Mouse (Mus musculus): Measurements from ENCODE around the gene Gstp1. TPM values are rescaled to one million over a fixed set of nuclear protein-coding genes. Genes with fewer than 3 reads are reported as not detected.

Gene Gstp1
- polyA plus RNA-seq, 1 experiment: 187 TPM

- H3K4me1 ChIP-seq (ENCODE audit: control insufficient read depth, insufficient read depth, low read length): peaks cover 2% of the 10 kb centered on the region
- no peak within 1 kb of the TSS for H3K4me3 ChIP-seq (replicated peaks; ENCODE audit: control insufficient read depth, low read depth, low read length)
- no peak within 1 kb of the TSS; the same call in 1 of the 2 replicates for H3K27ac ChIP-seq (ENCODE audit: control insufficient read depth, insufficient read depth, low read depth, low read length, poor library complexity)
- 86% methylated on average over 1 of the region's 1 CpGs for WGBS
- TF ChIP-seq POLR2A (IDR thresholded peaks at IDR 0.05; ENCODE audit: borderline replicate concordance, control insufficient read depth, low read depth, low read length) (no peak), CTCF (IDR thresholded peaks at IDR 0.05; ENCODE audit: control insufficient read depth, insufficient read depth, low read length) (no peak)
Measured at GRCm38 (mm10) chr19:4003112-4003511, 34.7 kb downstream of the Gstp1 start, which contains the start of gene Doc2g. Doc2g (plus strand) TSS chr19:4003313.

GRCm38 (mm10) chr19:4001752-4002151 is 36.0 kb downstream of the Gstp1 start:
- Histone ChIP-seq H3K4me1 (ENCODE audit: control insufficient read depth, insufficient read depth, low read length) (peaks cover 2% of the 10 kb centered on the region), H3K4me3 (replicated peaks; ENCODE audit: control insufficient read depth, low read depth, low read length) (no peak overlapping the region), H3K27ac (ENCODE audit: control insufficient read depth, insufficient read depth, low read depth, low read length, poor library complexity) (no peak overlapping the region)
- TF ChIP-seq POLR2A (IDR thresholded peaks at IDR 0.05; ENCODE audit: borderline replicate concordance, control insufficient read depth, low read depth, low read length) (no peak), CTCF (IDR thresholded peaks at IDR 0.05; ENCODE audit: control insufficient read depth, insufficient read depth, low read length) (no peak)
- 95% methylated on average over 5 of the region's 5 CpGs for WGBS

- peak overlapping the region; percentile 85 for H3K4me3 ChIP-seq (replicated peaks; ENCODE audit: control insufficient read depth, low read depth, low read length)
- WGBS: 29% methylated on average over 17 of the region's 17 CpGs
- peaks cover 2% of the 10 kb centered on the region for H3K4me1 ChIP-seq (ENCODE audit: control insufficient read depth, insufficient read depth, low read length)
- peak overlapping the region; percentile 96 for H3K27ac ChIP-seq (ENCODE audit: control insufficient read depth, insufficient read depth, low read depth, low read length, poor library complexity)
- TF ChIP-seq CTCF (IDR thresholded peaks at IDR 0.05; ENCODE audit: control insufficient read depth, insufficient read depth, low read length): no peak
- TF ChIP-seq POLR2A (IDR thresholded peaks at IDR 0.05; ENCODE audit: borderline replicate concordance, control insufficient read depth, low read depth, low read length): no peak
Measured at GRCm38 (mm10) chr19:4000949-4001525, 36.7 kb downstream of the Gstp1 start.

GRCm38 (mm10) chr19:4000119-4000900 is 37.5 kb downstream of the Gstp1 start, which contains the start of the genes Nudt8 and Gm49405:
Nudt8 (plus strand) TSS chr19:4000580.
Gm49405 (plus strand) TSS chr19:4000626.
- Histone ChIP-seq H3K4me3 (replicated peaks; ENCODE audit: control insufficient read depth, low read depth, low read length) (peak within 1 kb of the TSS; percentile 85), H3K27ac (ENCODE audit: control insufficient read depth, insufficient read depth, low read depth, low read length, poor library complexity) (peak within 1 kb of the TSS; percentile 96), H3K4me1 (ENCODE audit: control insufficient read depth, insufficient read depth, low read length) (peaks cover 2% of the 10 kb centered on the region)
- under 1% methylated on average over 64 of the region's 64 CpGs for WGBS
- peak; percentile 93 for TF ChIP-seq POLR2A (IDR thresholded peaks at IDR 0.05; ENCODE audit: borderline replicate concordance, control insufficient read depth, low read depth, low read length)
- TF ChIP-seq CTCF (IDR thresholded peaks at IDR 0.05; ENCODE audit: control insufficient read depth, insufficient read depth, low read length): peak; percentile 78

GRCm38 (mm10) chr19:3999121-3999730 is 38.6 kb downstream of the Gstp1 start:
- H3K27ac ChIP-seq (ENCODE audit: control insufficient read depth, insufficient read depth, low read depth, low read length, poor library complexity): no peak overlapping the region; the same call in none of the 2 replicates
- peaks cover 2% of the 10 kb centered on the region for H3K4me1 ChIP-seq (ENCODE audit: control insufficient read depth, insufficient read depth, low read length)
- no peak overlapping the region for H3K4me3 ChIP-seq (replicated peaks; ENCODE audit: control insufficient read depth, low read depth, low read length)
- no peak for TF ChIP-seq CTCF (IDR thresholded peaks at IDR 0.05; ENCODE audit: control insufficient read depth, insufficient read depth, low read length)
- TF ChIP-seq POLR2A (IDR thresholded peaks at IDR 0.05; ENCODE audit: borderline replicate concordance, control insufficient read depth, low read depth, low read length): no peak
- 48% methylated on average over 9 of the region's 9 CpGs for WGBS

GRCm38 (mm10) chr19:3998335-3998734 is 39.5 kb downstream of the Gstp1 start:
- TF ChIP-seq CTCF (IDR thresholded peaks at IDR 0.05; ENCODE audit: control insufficient read depth, insufficient read depth, low read length): no peak
- WGBS: 77% methylated on average over 8 of the region's 8 CpGs
- peaks cover 2% of the 10 kb centered on the region for H3K4me1 ChIP-seq (ENCODE audit: control insufficient read depth, insufficient read depth, low read length)
- no peak overlapping the region for H3K4me3 ChIP-seq (replicated peaks; ENCODE audit: control insufficient read depth, low read depth, low read length)
- no peak overlapping the region for H3K27ac ChIP-seq (ENCODE audit: control insufficient read depth, insufficient read depth, low read depth, low read length, poor library complexity)

GRCm38 (mm10) chr19:3997231-3997630 is 40.6 kb downstream of the Gstp1 start:
- WGBS: 86% methylated on average over 8 of the region's 8 CpGs
- H3K27ac ChIP-seq (ENCODE audit: control insufficient read depth, insufficient read depth, low read depth, low read length, poor library complexity): no peak overlapping the region
- TF ChIP-seq POLR2A (IDR thresholded peaks at IDR 0.05; ENCODE audit: borderline replicate concordance, control insufficient read depth, low read depth, low read length): no peak
- no peak for TF ChIP-seq CTCF (IDR thresholded peaks at IDR 0.05; ENCODE audit: control insufficient read depth, insufficient read depth, low read length)
- H3K4me1 ChIP-seq (ENCODE audit: control insufficient read depth, insufficient read depth, low read length): peaks cover 2% of the 10 kb centered on the region
- H3K4me3 ChIP-seq (replicated peaks; ENCODE audit: control insufficient read depth, low read depth, low read length): no peak overlapping the region

- H3K4me3 ChIP-seq (replicated peaks; ENCODE audit: control insufficient read depth, low read depth, low read length): no peak overlapping the region
- 83% methylated on average over 8 of the region's 8 CpGs for WGBS
- H3K4me1 ChIP-seq (ENCODE audit: control insufficient read depth, insufficient read depth, low read length): peaks cover 2% of the 10 kb centered on the region
- no peak overlapping the region for H3K27ac ChIP-seq (ENCODE audit: control insufficient read depth, insufficient read depth, low read depth, low read length, poor library complexity)
- no peak for TF ChIP-seq POLR2A (IDR thresholded peaks at IDR 0.05; ENCODE audit: borderline replicate concordance, control insufficient read depth, low read depth, low read length)
- TF ChIP-seq CTCF (IDR thresholded peaks at IDR 0.05; ENCODE audit: control insufficient read depth, insufficient read depth, low read length): no peak
Measured at GRCm38 (mm10) chr19:3996747-3997146, 41.0 kb downstream of the Gstp1 start.

All from bone marrow, adult 2 months (tissue).